Mouse (Mus musculus) liver, postnatal 0 days (tissue): ENCODE measurements at regions not wholly inside any gene's neighbourhood (a gene's known extent, or its start where the extent isn't known, plus 50 kb on each side); places are given as distances from the start of the nearest gene placed in this dataset.

Source experiments
- CTCF ChIP-seq: sonication (generic); IDR thresholded peaks from 2 replicates; pipeline ENCODE4 v1.5.1; 2016; ENCODE audit warnings: antibody characterized with exemption, low read depth
- EP300 ChIP-seq: IDR thresholded peaks from 2 replicates; pipeline ENCODE4 v1.6.1; 2016; ENCODE audit warnings: antibody characterized with exemption, low read depth, mild to moderate bottlenecking

GRCm38 (mm10) chr1:193457908-193458307 is 87.8 kb upstream of the Camk1g start:
- no peak for TF ChIP-seq CTCF
- no peak for TF ChIP-seq EP300
